Mouse (Mus musculus) right cerebral cortex, postnatal 10 days (tissue): Measurements from ENCODE around the gene Fadd.

Experiments used
- DNase-seq, 2 experiments: peaks; one replicate each; pipeline ENCODE4 v3.0.0; 2021; ENCODE audit warnings: low spot score in 2 of 2

Fadd gene

GRCm38 (mm10) chr7:144577876-144578275, 4.4 kb downstream of the Fadd start:
- DNase-seq, result no peak

DNA sequence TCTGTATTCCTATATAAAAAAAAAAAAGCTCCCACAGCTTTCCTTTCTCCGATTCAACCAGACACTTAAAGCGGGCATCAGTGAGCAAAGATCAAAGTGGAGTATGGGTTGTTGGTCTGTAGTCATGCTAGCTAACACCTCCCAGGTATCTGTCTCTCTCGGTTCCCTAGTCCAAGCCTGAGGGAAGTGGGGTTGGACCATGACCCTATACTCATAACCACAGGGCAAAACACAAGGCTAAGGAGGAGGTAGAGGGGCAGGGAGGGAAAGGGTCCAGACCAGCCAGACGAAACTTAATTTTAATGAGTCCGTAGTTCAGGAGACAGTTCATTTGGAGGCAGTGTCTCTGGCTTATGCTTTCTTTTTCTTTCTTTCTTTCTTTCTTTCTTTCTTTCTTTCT, 10.0 kb downstream of the Fadd start:
- DNase-seq, result no peak

GRCm38 (mm10) chr7:144571598-144571997, 10.7 kb downstream of the Fadd start:
- DNase-seq, result no peak

- DNase-seq, result peak in 1 of 2 experiments; percentile 39
Observed at GRCm38 (mm10) chr7:144569428-144569827, 12.8 kb downstream of the Fadd start.

DNA sequence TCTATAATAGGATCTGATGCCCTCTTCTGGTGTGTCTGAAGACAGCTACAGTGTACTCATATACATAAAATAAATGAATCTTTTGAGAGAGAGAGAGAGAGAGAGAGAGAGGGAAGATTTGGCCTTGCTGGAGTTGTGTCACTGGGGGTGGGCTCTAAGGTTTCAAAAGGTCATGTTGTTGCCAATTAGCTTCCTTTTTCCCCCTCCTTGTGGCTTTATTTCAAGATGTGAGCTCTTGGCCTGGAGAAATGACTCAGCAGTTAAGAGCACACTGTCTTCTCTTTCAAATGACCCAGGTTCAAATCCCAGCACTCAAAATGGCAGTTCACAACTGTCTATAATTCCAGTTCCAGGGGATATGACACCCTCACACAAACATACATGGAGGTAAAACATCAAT, 14.2 kb downstream of the Fadd start:
- no peak for DNase-seq

GRCm38 (mm10) chr7:144566921-144567682, 15.2 kb downstream of the Fadd start:
- no peak for DNase-seq

- DNase-seq, result peak in 1 of 2 experiments; percentile 30
Observed at GRCm38 (mm10) chr7:144563456-144564155, 18.7 kb downstream of the Fadd start.

DNA sequence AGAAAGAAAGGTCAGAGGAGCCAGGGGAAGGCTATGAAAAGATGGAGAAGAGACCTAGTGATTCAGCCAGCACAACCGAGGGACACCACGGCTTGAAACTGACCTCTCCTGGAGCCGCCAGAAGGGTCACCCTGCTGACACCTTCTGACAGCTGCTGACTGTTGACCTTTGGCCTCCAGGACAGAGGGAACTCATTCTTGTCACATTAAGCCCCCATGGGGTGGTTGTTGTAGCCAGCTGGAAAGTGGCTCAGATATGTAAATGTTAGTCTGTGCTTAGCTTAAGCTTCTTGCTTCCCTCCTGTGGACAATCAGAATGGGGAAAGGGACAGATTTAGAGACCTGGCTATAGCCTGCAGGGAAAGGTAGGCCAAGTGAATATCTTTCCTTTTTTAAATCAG, 20.2 kb downstream of the Fadd start:
- no peak for DNase-seq

DNA sequence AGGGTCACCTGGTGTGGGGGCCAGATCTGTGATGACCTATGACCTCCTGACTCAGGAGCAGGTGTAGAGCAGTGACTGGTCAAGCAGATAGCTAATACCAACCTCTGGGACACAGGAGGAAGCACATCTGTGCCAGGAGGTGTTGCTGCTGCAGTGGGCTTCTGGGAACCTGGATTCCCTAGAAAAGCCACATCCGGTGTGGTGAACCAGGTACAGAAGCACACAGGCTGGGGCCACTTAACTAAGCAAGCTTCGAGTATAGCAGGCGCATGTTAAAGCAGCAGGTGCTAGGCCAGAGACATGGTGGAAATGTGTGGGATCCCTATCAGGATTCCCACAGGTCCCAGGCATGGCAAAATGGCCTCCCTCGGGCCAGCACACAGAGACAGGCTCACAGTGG, 21.7 kb downstream of the Fadd start:
- DNase-seq, result no peak

GRCm38 (mm10) chr7:144558552-144558951, 23.7 kb downstream of the Fadd start:
- no peak for DNase-seq

- no peak for DNase-seq
Observed at GRCm38 (mm10) chr7:144554123-144554472, 28.2 kb downstream of the Fadd start.

GRCm38 (mm10) chr7:144553237-144554122, 28.8 kb downstream of the Fadd start, which contains the start of gene Ppfia1:
TSS of gene Ppfia1 (minus strand) at chr7:144553729.
- peak; percentile 98 to 99 for DNase-seq

- no peak for DNase-seq
Observed at GRCm38 (mm10) chr7:144552274-144552673, 30.0 kb downstream of the Fadd start.

DNA sequence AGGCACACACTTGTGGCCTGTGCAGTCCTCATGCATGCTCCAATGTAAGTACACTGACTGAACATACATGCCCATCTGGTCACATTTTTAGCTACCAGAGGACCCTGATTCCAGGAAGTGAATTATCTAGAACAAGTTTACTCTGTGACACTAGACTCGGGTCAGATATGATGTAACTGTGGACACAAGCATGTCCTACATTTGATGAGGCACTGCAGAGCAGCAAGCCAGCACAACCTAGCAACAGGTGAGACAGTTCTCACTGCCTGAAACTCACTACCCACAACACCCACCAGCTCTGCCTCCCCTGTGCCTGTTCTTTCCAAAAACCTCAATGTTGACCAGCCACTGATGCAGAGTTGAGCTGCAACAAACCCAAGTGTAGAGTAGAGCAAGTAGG, 31.5 kb downstream of the Fadd start:
- DNase-seq, result no peak

GRCm38 (mm10) chr7:144549904-144550566, 32.2 kb downstream of the Fadd start:
- no peak for DNase-seq

DNA sequence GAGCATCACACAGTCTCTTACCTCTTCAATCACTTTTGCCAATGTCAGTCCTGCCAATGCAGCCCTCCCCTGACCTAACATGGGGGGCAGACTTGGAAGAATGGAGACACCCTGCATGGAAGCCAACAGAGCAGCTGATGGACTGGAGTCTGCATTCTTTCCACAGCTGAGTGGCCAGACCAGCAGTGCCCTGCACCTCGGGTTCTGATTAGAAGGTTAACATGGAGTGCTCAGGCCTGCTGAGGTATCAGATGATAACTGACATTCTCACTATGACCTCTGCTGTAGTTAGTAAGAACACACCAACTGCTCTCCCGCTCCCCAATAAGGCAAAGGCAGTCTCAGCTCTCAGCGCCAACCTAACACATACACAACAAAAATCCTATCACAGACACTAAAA, 37.0 kb downstream of the Fadd start:
- DNase-seq, result no peak

- DNase-seq, result no peak
Observed at GRCm38 (mm10) chr7:144541351-144541750, 40.9 kb downstream of the Fadd start.

- DNase-seq, result no peak
Observed at GRCm38 (mm10) chr7:144539146-144539545, 43.1 kb downstream of the Fadd start.

DNA sequence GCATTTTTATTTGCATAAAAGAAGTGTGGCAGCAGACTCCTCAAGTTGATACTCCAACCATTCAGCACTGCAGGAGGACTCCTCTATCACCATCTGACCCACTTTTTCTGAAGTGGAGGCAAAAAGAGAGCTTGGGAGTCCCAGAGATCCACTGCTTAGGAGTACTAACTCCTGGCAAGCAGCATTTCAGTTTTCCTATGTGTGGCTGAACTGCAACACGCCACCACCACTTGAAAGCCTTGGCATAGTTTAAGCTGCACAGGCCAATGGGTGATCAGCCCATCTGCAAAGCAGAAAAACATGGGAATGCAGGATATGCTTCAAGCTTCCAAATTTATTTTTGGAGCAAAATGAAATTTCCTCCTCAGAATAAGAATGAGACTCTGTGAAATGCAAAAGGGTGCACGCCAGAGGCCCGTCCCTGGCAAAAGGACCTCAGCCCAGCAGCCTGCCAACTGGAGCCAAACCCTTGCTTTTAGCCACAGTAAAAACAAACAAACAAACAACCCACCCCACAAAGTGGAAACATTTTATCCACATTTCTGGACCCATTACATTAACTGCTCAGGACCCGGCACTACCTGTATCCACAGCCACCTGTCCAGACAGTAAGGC, 44.1 kb downstream of the Fadd start:
- peak in 1 of 2 experiments; percentile 43 for DNase-seq

GRCm38 (mm10) chr7:144536367-144536766, 45.9 kb downstream of the Fadd start:
- no peak for DNase-seq

DNA sequence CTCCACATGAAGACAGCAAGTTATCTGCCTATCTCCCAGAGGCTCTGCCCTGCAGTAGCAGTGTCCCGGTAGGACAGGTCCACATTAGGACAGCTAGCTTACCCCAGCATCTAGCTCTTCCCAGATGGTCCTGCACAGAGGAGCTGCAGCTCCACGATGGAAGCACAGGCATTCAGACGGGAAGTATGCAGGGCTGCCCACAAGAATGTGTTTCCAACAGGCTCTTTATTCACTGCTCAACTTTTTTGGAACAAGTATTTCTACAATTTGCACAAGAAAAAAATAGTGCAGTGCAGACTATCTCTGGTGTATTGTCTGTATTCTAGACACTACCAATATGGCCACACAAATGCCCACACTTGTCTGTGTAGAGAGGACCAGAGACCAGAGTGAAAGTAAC, 47.5 kb downstream of the Fadd start:
- no peak for DNase-seq
